Mouse (Mus musculus) kidney, postnatal 0 days (tissue): Measurements from ENCODE around the gene Mpped2. TPM values are rescaled to one million over a fixed set of nuclear protein-coding genes. Genes with fewer than 3 reads are reported as not detected.
A peak's percentile ranks its signal among the peaks of the same experiment; 100 is the strongest.

Experiments used
- ATAC-seq: fragments of 200-750 bp; cut with Nextera tagmentation; replicated peaks from 2 replicates; pipeline ENCODE4 v1.8.0; 2017; ENCODE audit warnings: low read depth, moderate number of reproducible peaks, moderate TSS enrichment, moderate library complexity; ENCODE audit not compliant: low FRiP score
- DNase-seq: peaks from one replicate; pipeline ENCODE4 v3.0.0-alpha.2; 2016; ENCODE audit warnings: low spot score
- H3K27ac ChIP-seq: fragments of 300-500 bp; sonication (generic); 2 replicates; pipeline ENCODE4 v1.5.1; 2014; ENCODE audit warnings: mild to moderate bottlenecking
- H3K27me3 ChIP-seq: fragments of 300-500 bp; sonication (generic); 2 replicates; pipeline ENCODE4 v1.6.1; 2014; ENCODE audit warnings: low read length, mixed read lengths; ENCODE audit not compliant: insufficient read depth
- H3K36me3 ChIP-seq: fragments of 300-500 bp; sonication (generic); 2 replicates; pipeline ENCODE4 v1.6.1; 2014; ENCODE audit warnings: low read length, mixed read lengths; ENCODE audit not compliant: insufficient read depth
- H3K4me1 ChIP-seq: fragments of 300-500 bp; sonication (generic); replicated peaks from 2 replicates; pipeline ENCODE4 v1.6.1; 2014; ENCODE audit warnings: antibody characterized with exemption, low read length, mixed read lengths; ENCODE audit not compliant: insufficient read depth
- H3K4me2 ChIP-seq: fragments of 300-500 bp; sonication (generic); 2 replicates; pipeline ENCODE4 v1.6.1; 2014; ENCODE audit warnings: mild to moderate bottlenecking, low read length, moderate library complexity, mixed read lengths
- H3K4me3 ChIP-seq: fragments of 300-500 bp; sonication (generic); replicated peaks from 2 replicates; pipeline ENCODE4 v1.5.1; 2014; ENCODE audit warnings: low read depth, low read length
- H3K9ac ChIP-seq: fragments of 300-500 bp; sonication (generic); 2 replicates; pipeline ENCODE4 v1.6.1; 2014; ENCODE audit warnings: low read depth, low read length
- H3K9me3 ChIP-seq: fragments of 300-500 bp; sonication (generic); replicated peaks from 2 replicates; pipeline ENCODE4 v1.6.1; 2016; ENCODE audit warnings: low read length, inconsistent platforms, mixed read lengths
- CTCF ChIP-seq: IDR thresholded peaks from 2 replicates; pipeline ENCODE4 v1.5.1; 2016; ENCODE audit warnings: antibody characterized with exemption, low read depth, mild to moderate bottlenecking, moderate library complexity
- WGBS: fragments of 180-500 bp; shearing (Covaris S2); extraction: QIAGEN DNeasy Blood & Tissue Kit; methylation state at CpG from one replicate; pipeline ENCODE4 v1.1.7; 2014; 5-methylcytosine and 5-hydroxymethylcytosine counted together
- polyA plus RNA-seq: library from polyadenylated mRNA; unstranded; fragments of >200 nt; fragmentation: Nextera tagmentation; extraction: Ambion mirVana; gene quantifications from 2 replicates; pipeline ENCODE4 v1.2.1, GENCODE M21; 2015

Mpped2 gene
- polyA plus RNA-seq, 1 experiment from 2014 or later = 33.2 TPM

DNA sequence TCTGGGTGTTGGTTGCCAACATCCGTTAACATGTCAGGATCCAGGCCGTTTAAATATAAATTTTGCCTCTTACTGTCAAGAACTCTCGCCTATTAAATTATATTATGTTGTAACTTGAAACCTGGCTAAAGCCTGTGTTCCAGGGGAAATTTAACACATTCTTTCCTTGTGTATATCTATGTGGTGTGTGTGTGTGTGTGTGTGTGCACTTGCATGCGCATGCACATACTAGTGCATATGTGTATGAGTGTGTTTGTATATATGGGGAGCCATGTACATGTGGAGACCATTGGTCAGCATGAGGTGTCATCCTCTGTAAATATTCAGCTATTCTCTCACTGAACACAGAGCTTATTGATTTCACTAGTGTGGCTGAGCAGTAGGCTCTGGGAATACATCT, 37.8 kb upstream of the Mpped2 start:
- DNase-seq = peak; percentile 26
- H3K4me3 ChIP-seq = no peak overlapping the region
- H3K27me3 ChIP-seq = no peaks in the 10 kb centered on the region
- H3K27ac ChIP-seq = no peak overlapping the region
- 40% methylated on average over 4 of the region's 4 CpGs for WGBS
- H3K4me1 ChIP-seq = no peaks in the 10 kb centered on the region
- no peaks in the 10 kb centered on the region for H3K36me3 ChIP-seq
- no peak overlapping the region for H3K4me2 ChIP-seq
- TF ChIP-seq CTCF = no peak
- H3K9ac ChIP-seq = no peak overlapping the region
- ATAC-seq = no peak
- no peaks in the 10 kb centered on the region for H3K9me3 ChIP-seq

DNA sequence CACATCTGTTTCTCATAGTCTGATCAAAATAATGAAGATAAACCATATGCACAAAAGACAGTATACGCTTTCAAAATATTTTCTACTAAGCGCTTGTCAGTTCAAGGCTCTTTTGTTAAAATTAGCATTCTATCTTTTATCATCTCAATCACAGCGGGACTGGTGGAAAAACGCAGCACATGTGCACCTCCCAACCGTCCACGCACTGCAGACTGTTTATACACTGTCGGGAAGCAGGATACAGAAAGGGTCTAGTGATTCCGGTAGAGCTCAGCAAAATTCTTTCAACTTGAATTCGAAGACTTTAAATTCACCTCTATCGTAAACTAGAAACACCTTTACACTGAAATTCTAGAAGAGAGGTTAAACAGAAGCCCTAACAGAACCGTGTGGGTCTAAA, 27.8 kb upstream of the Mpped2 start:
- H3K9me3 ChIP-seq = no peaks in the 10 kb centered on the region
- ATAC-seq (no peak), DNase-seq (no peak)
- H3K4me1 ChIP-seq = no peaks in the 10 kb centered on the region
- no peak for TF ChIP-seq CTCF
- no peak overlapping the region for H3K27ac ChIP-seq
- WGBS = 52% methylated on average over 11 of the region's 11 CpGs
- no peaks in the 10 kb centered on the region for H3K27me3 ChIP-seq
- H3K4me2 ChIP-seq = no peak overlapping the region
- no peaks in the 10 kb centered on the region for H3K36me3 ChIP-seq
- H3K4me3 ChIP-seq = no peak overlapping the region
- H3K9ac ChIP-seq = no peak overlapping the region

DNA sequence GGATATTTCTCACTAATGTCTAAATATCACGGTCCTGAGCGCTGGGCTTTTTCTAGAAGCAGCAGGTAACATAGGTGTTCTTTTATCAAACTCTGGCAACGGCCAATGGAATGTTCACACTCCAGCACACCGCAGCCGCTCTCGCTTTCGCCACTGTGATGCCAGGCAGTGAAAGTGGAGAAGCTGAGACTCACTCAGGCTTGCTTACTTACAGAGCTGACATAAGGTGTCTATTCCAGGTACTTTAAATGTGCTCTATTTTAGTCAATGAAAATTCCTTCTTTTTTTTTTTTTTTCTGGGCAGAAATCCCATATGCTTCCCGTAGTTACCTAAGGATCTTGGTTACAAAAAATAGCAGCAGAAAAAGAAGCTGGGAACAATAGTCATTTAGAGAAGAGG, 18.8 kb upstream of the Mpped2 start:
- ATAC-seq = no peak
- WGBS = 61% methylated on average over 8 of the region's 8 CpGs
- Histone ChIP-seq H3K4me2 (no peak overlapping the region), H3K4me1 (no peaks in the 10 kb centered on the region), H3K9me3 (no peaks in the 10 kb centered on the region), H3K36me3 (no peaks in the 10 kb centered on the region), H3K27ac (no peak overlapping the region), H3K27me3 (no peaks in the 10 kb centered on the region), H3K4me3 (no peak overlapping the region), H3K9ac (no peak overlapping the region)
- no peak for TF ChIP-seq CTCF
- no peak for DNase-seq

DNA sequence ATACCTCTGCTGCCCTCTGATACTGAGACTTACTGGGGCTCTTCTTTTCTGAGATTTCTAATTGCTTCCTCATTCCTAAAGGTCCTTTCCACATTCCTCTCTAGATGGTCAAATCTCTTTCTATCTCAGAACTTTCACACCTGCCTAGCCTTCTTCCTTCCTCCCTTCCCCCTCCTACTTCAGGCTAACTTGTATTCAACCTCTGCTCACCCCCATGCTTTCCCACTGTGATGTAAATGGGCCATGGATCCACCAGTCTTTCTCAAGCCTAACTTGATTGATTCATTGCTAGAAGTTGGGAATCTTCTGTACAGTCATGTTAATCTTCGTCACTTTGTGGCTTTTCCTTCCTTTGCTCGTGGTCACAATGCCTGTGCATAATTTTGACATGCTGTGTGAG, 15.6 kb upstream of the Mpped2 start:
- no peaks in the 10 kb centered on the region for H3K4me1 ChIP-seq
- H3K36me3 ChIP-seq = no peaks in the 10 kb centered on the region
- H3K9me3 ChIP-seq = no peaks in the 10 kb centered on the region
- H3K4me3 ChIP-seq = no peak overlapping the region
- DNase-seq (no peak), ATAC-seq (no peak)
- H3K27ac ChIP-seq = no peak overlapping the region
- no peak overlapping the region for H3K4me2 ChIP-seq
- H3K27me3 ChIP-seq = no peaks in the 10 kb centered on the region
- 58% methylated on average over 2 of the region's 2 CpGs for WGBS
- no peak overlapping the region for H3K9ac ChIP-seq
- no peak for TF ChIP-seq CTCF

DNA sequence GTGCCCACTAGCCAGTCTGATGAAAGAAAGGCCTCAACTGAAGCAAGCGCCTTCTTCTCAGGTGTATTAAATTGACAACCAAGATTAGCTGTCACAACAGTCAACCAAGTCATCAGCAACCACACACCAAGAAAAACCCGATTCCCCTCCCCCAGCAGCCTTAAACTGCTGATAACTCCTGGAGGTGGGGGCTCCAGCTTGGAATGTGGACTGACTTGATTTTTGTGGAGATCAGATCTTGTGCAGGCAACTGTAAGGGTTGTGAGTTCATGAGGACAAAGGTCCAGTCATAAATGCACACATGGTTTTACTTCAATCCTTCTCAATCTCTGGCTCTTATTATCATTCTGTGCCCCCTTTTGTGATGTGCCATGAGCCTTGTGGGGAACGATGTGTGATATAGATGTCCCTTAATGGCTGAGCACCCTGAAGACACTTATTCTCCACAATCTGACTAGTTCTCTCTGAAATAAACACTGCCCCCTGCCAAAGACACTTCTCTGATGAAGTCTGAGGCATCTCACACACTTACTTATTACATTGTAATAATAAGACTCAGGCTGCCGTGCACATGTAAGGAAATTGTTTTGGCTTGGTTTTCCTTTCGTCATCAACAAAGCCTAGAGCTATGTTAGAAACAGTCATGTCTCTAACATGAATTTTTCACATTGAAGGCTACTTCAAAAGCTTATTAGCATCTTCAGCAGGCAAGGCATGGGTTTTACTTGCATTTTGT, 13.2 kb upstream of the Mpped2 start:
- H3K4me3 ChIP-seq = no peak overlapping the region
- H3K27me3 ChIP-seq = no peaks in the 10 kb centered on the region
- 83% methylated on average over 5 of the region's 5 CpGs for WGBS
- TF ChIP-seq CTCF = no peak
- H3K36me3 ChIP-seq = no peaks in the 10 kb centered on the region
- no peak for DNase-seq
- ATAC-seq = no peak
- no peak overlapping the region for H3K4me2 ChIP-seq
- H3K9ac ChIP-seq = no peak overlapping the region
- no peak overlapping the region for H3K27ac ChIP-seq
- H3K4me1 ChIP-seq = no peaks in the 10 kb centered on the region
- no peaks in the 10 kb centered on the region for H3K9me3 ChIP-seq

DNA sequence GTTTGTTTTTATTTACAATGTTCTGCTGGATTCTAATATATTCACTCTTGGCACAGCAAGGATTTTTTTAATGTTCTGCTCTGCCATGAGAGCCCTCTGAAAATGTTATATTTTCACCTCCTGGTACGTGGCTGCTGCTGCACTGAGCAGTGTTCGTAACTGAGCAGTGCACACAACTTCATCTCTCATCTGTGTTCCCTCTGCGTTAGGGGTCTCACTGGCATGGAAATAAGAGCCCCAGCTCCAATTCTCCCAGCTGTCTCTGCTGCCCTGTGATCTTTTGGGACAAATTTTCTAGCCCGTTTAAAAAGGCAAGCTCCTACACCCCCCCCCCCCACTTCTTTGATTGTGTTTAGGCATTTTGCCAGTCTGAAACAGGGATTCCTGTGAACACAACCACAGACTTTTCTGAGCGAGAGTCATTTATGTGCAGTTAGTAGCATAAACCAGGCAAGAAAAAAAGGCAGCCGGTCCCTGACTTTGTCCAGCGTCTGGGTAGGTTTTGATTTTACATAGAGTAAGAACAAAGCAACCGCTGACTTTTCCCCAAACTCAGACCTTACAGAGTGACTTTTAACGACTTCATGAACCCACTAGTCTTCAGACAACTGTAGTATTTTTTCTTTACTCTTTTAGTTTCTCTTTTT, 9.8 kb upstream of the Mpped2 start:
- Histone ChIP-seq H3K4me3 (no peak overlapping the region), H3K27ac (no peak overlapping the region), H3K36me3 (no peaks in the 10 kb centered on the region), H3K4me1 (no peaks in the 10 kb centered on the region), H3K9me3 (no peaks in the 10 kb centered on the region), H3K9ac (no peak overlapping the region), H3K4me2 (peak overlapping the region; percentile 18), H3K27me3 (no peaks in the 10 kb centered on the region)
- WGBS = 34% methylated on average over 9 of the region's 9 CpGs
- DNase-seq = peak; percentile 16
- no peak for ATAC-seq
- TF ChIP-seq CTCF = no peak
